Mouse (Mus musculus): ENCODE measurements around the gene Lrig1. TPM values are rescaled to one million over a fixed set of nuclear protein-coding genes. Genes with fewer than 3 reads are reported as not detected.

Gene Lrig1
- polyA plus RNA-seq, 1 experiment from 2014 or later: 8.0 TPM

- Histone ChIP-seq H3K9ac (no peak overlapping the region), H3K4me1 (replicated peaks) (peaks cover 13% of the 10 kb centered on the region), H3K4me3 (no peak overlapping the region), H3K27ac (no peak overlapping the region), H3K27me3 (no peaks in the 10 kb centered on the region), H3K4me2 (no peak overlapping the region), H3K9me3 (replicated peaks) (no peaks in the 10 kb centered on the region), H3K36me3 (peaks cover 10% of the 10 kb centered on the region; the same call in 1 of the 2 replicates)
- 63% methylated on average over 6 of the region's 6 CpGs for WGBS
- ATAC-seq (replicated peaks; ENCODE audit: insufficient number of reproducible peaks, insufficient read depth, low FRiP score, low read depth): no peak
Observed at GRCm38 (mm10) chr6:94628787-94629186, 71.2 kb downstream of the Lrig1 start.

GRCm38 (mm10) chr6:94627714-94628595 is 72.0 kb downstream of the Lrig1 start:
- Histone ChIP-seq H3K9me3 (replicated peaks) (no peaks in the 10 kb centered on the region), H3K4me3 (no peak overlapping the region), H3K4me1 (replicated peaks) (peaks cover 13% of the 10 kb centered on the region), H3K9ac (no peak overlapping the region), H3K27ac (peak overlapping the region; percentile 30; the same call in 1 of the 2 replicates), H3K36me3 (peaks cover 10% of the 10 kb centered on the region; the same call in 1 of the 2 replicates), H3K27me3 (no peaks in the 10 kb centered on the region), H3K4me2 (no peak overlapping the region)
- no peak for ATAC-seq (replicated peaks; ENCODE audit: insufficient number of reproducible peaks, insufficient read depth, low FRiP score, low read depth)
- WGBS: 63% methylated on average over 15 of the region's 15 CpGs

- H3K27ac ChIP-seq: no peak overlapping the region
- H3K4me2 ChIP-seq: no peak overlapping the region
- H3K27me3 ChIP-seq: no peaks in the 10 kb centered on the region
- peaks cover 16% of the 10 kb centered on the region for H3K36me3 ChIP-seq
- no peaks in the 10 kb centered on the region for H3K9me3 ChIP-seq (replicated peaks)
- H3K4me1 ChIP-seq (replicated peaks): peaks cover 10% of the 10 kb centered on the region
- no peak overlapping the region for H3K4me3 ChIP-seq
- ATAC-seq (replicated peaks; ENCODE audit: insufficient number of reproducible peaks, insufficient read depth, low FRiP score, low read depth): no peak
- WGBS: 34% methylated on average over 2 of the region's 2 CpGs
- no peak overlapping the region for H3K9ac ChIP-seq
Observed at GRCm38 (mm10) chr6:94626807-94627206, 73.2 kb downstream of the Lrig1 start.

GRCm38 (mm10) chr6:94625896-94626295 is 74.1 kb downstream of the Lrig1 start:
- H3K4me2 ChIP-seq: no peak overlapping the region
- no peak overlapping the region for H3K27ac ChIP-seq
- peaks cover 16% of the 10 kb centered on the region for H3K36me3 ChIP-seq
- no peaks in the 10 kb centered on the region for H3K27me3 ChIP-seq
- peaks cover 16% of the 10 kb centered on the region for H3K4me1 ChIP-seq (replicated peaks)
- ATAC-seq (replicated peaks; ENCODE audit: insufficient number of reproducible peaks, insufficient read depth, low FRiP score, low read depth): no peak
- H3K4me3 ChIP-seq: no peak overlapping the region
- no peaks in the 10 kb centered on the region for H3K9me3 ChIP-seq (replicated peaks)
- WGBS: 55% methylated on average over 5 of the region's 5 CpGs
- H3K9ac ChIP-seq: no peak overlapping the region

GRCm38 (mm10) chr6:94624543-94624942 is 75.4 kb downstream of the Lrig1 start:
- H3K36me3 ChIP-seq: peaks cover 16% of the 10 kb centered on the region
- WGBS: 77% methylated on average over 5 of the region's 5 CpGs
- peaks cover 28% of the 10 kb centered on the region for H3K4me1 ChIP-seq (replicated peaks)
- no peak for ATAC-seq (replicated peaks; ENCODE audit: insufficient number of reproducible peaks, insufficient read depth, low FRiP score, low read depth)
- no peaks in the 10 kb centered on the region for H3K27me3 ChIP-seq
- H3K27ac ChIP-seq: no peak overlapping the region
- H3K4me3 ChIP-seq: no peak overlapping the region
- H3K9ac ChIP-seq: no peak overlapping the region
- no peak overlapping the region for H3K4me2 ChIP-seq
- no peaks in the 10 kb centered on the region for H3K9me3 ChIP-seq (replicated peaks)

GRCm38 (mm10) chr6:94622983-94623382 is 77.0 kb downstream of the Lrig1 start:
- Histone ChIP-seq H3K27me3 (no peaks in the 10 kb centered on the region), H3K9ac (no peak overlapping the region), H3K4me2 (no peak overlapping the region), H3K4me1 (replicated peaks) (peaks cover 32% of the 10 kb centered on the region), H3K36me3 (peaks cover 16% of the 10 kb centered on the region), H3K4me3 (no peak overlapping the region), H3K27ac (no peak overlapping the region), H3K9me3 (replicated peaks) (no peaks in the 10 kb centered on the region)
- ATAC-seq (replicated peaks; ENCODE audit: insufficient number of reproducible peaks, insufficient read depth, low FRiP score, low read depth): no peak
- 78% methylated on average over 4 of the region's 4 CpGs for WGBS

- Histone ChIP-seq H3K27me3 (no peaks in the 10 kb centered on the region), H3K27ac (0 out of 2 replicates have a peak overlapping the region, but pooled peaks have one; percentile 15), H3K4me2 (no peak overlapping the region), H3K9me3 (replicated peaks) (no peaks in the 10 kb centered on the region), H3K9ac (no peak overlapping the region), H3K4me3 (no peak overlapping the region), H3K4me1 (replicated peaks) (peaks cover 26% of the 10 kb centered on the region), H3K36me3 (peaks cover 28% of the 10 kb centered on the region)
- ATAC-seq (replicated peaks; ENCODE audit: insufficient number of reproducible peaks, insufficient read depth, low FRiP score, low read depth): no peak
- 56% methylated on average over 9 of the region's 9 CpGs for WGBS
Observed at GRCm38 (mm10) chr6:94620801-94621301, 79.1 kb downstream of the Lrig1 start.

GRCm38 (mm10) chr6:94620287-94620686 is 79.7 kb downstream of the Lrig1 start:
- peaks cover 24% of the 10 kb centered on the region for H3K4me1 ChIP-seq (replicated peaks)
- 0 out of 2 replicates have a peak overlapping the region, but pooled peaks have one; percentile 15 for H3K27ac ChIP-seq
- no peak overlapping the region for H3K4me3 ChIP-seq
- H3K9me3 ChIP-seq (replicated peaks): no peaks in the 10 kb centered on the region
- ATAC-seq (replicated peaks; ENCODE audit: insufficient number of reproducible peaks, insufficient read depth, low FRiP score, low read depth): no peak
- H3K27me3 ChIP-seq: no peaks in the 10 kb centered on the region
- H3K36me3 ChIP-seq: peaks cover 26% of the 10 kb centered on the region
- no peak overlapping the region for H3K4me2 ChIP-seq
- H3K9ac ChIP-seq: no peak overlapping the region
- 64% methylated on average over 6 of the region's 6 CpGs for WGBS

GRCm38 (mm10) chr6:94618671-94619070 is 81.3 kb downstream of the Lrig1 start:
- Histone ChIP-seq H3K9ac (no peak overlapping the region), H3K27me3 (no peaks in the 10 kb centered on the region), H3K4me2 (no peak overlapping the region), H3K4me1 (replicated peaks) (peaks cover 24% of the 10 kb centered on the region), H3K9me3 (replicated peaks) (no peaks in the 10 kb centered on the region), H3K4me3 (no peak overlapping the region), H3K36me3 (peaks cover 26% of the 10 kb centered on the region), H3K27ac (no peak overlapping the region)
- 74% methylated on average over 5 of the region's 5 CpGs for WGBS
- no peak for ATAC-seq (replicated peaks; ENCODE audit: insufficient number of reproducible peaks, insufficient read depth, low FRiP score, low read depth)

GRCm38 (mm10) chr6:94615936-94616335 is 84.0 kb downstream of the Lrig1 start:
- 80% methylated on average over 4 of the region's 4 CpGs for WGBS
- peaks cover 40% of the 10 kb centered on the region; the same call in 1 of the 2 replicates for H3K36me3 ChIP-seq
- peaks cover 19% of the 10 kb centered on the region for H3K4me1 ChIP-seq (replicated peaks)
- H3K9me3 ChIP-seq (replicated peaks): no peaks in the 10 kb centered on the region
- no peak overlapping the region for H3K9ac ChIP-seq
- no peak overlapping the region for H3K27ac ChIP-seq
- H3K4me2 ChIP-seq: no peak overlapping the region
- H3K4me3 ChIP-seq: no peak overlapping the region
- no peaks in the 10 kb centered on the region for H3K27me3 ChIP-seq
- no peak for ATAC-seq (replicated peaks; ENCODE audit: insufficient number of reproducible peaks, insufficient read depth, low FRiP score, low read depth)

- Histone ChIP-seq H3K4me1 (replicated peaks) (peaks cover 4% of the 10 kb centered on the region; the same call in 1 of the 2 replicates), H3K4me2 (no peak overlapping the region), H3K9me3 (replicated peaks) (no peaks in the 10 kb centered on the region), H3K27me3 (no peaks in the 10 kb centered on the region), H3K27ac (no peak overlapping the region), H3K9ac (no peak overlapping the region), H3K36me3 (peaks cover 55% of the 10 kb centered on the region; the same call in 1 of the 2 replicates), H3K4me3 (no peak overlapping the region)
- WGBS: 63% methylated on average over 6 of the region's 6 CpGs
- no peak for ATAC-seq (replicated peaks; ENCODE audit: insufficient number of reproducible peaks, insufficient read depth, low FRiP score, low read depth)
Observed at GRCm38 (mm10) chr6:94614346-94614745, 85.6 kb downstream of the Lrig1 start.
